Mouse (Mus musculus) heart, embryonic 12.5 days (tissue): ENCODE data around the gene Tmem44. TPM values are rescaled to one million over a fixed set of nuclear protein-coding genes. Genes with fewer than 3 reads are reported as not detected.
"Not testable (repeated sequence)": the region's sequence is repeated elsewhere in the genome, so short reads cannot be mapped to it uniquely, and the experiment has no call there.

Experiments used
- ATAC-seq: fragments of 200-750 bp; cut with Nextera tagmentation; 2 replicates; pipeline ENCODE4 v1.8.0; 2017; ENCODE audit warnings: moderate TSS enrichment, moderate library complexity; ENCODE audit not compliant: insufficient number of reproducible peaks, low FRiP score
- H3K27ac ChIP-seq: fragments of 300-500 bp; sonication (generic); 2 replicates; pipeline ENCODE4 v1.5.1; 2016; ENCODE audit warnings: mild to moderate bottlenecking, moderate library complexity; ENCODE audit not compliant: poor library complexity, severe bottlenecking
- H3K27me3 ChIP-seq: fragments of 300-500 bp; sonication (generic); replicated peaks from 2 replicates; pipeline ENCODE4 v1.6.1; 2016; ENCODE audit warnings: mild to moderate bottlenecking, moderate library complexity
- H3K36me3 ChIP-seq: fragments of 300-500 bp; sonication (generic); 2 replicates; pipeline ENCODE4 v1.6.1; 2016; ENCODE audit warnings: mild to moderate bottlenecking, moderate library complexity
- H3K4me1 ChIP-seq: fragments of 300-500 bp; sonication (generic); replicated peaks from 2 replicates; pipeline ENCODE4 v1.6.1; 2016; ENCODE audit warnings: mild to moderate bottlenecking
- H3K4me2 ChIP-seq: fragments of 300-500 bp; sonication (generic); 2 replicates; pipeline ENCODE4 v1.6.1; 2016; ENCODE audit warnings: mild to moderate bottlenecking, moderate library complexity
- H3K4me3 ChIP-seq: fragments of 300-500 bp; sonication (generic); 2 replicates; pipeline ENCODE4 v1.5.1; 2016; ENCODE audit warnings: mild to moderate bottlenecking
- H3K9ac ChIP-seq: fragments of 300-500 bp; sonication (generic); 2 replicates; pipeline ENCODE4 v1.6.1; 2016; ENCODE audit warnings: mild to moderate bottlenecking, moderate library complexity
- H3K9me3 ChIP-seq: fragments of 300-500 bp; sonication (generic); replicated peaks from 2 replicates; pipeline ENCODE4 v1.6.1; 2016; ENCODE audit warnings: mild to moderate bottlenecking, moderate library complexity
- WGBS: fragments of 180-500 bp; shearing (Covaris S2); methylation state at CpG from one replicate; pipeline ENCODE4 v1.1.7; 2016; 5-methylcytosine and 5-hydroxymethylcytosine counted together
- polyA plus RNA-seq: library from polyadenylated mRNA; unstranded; fragments of >200 nt; fragmentation: Nextera tagmentation; extraction: Ambion mirVana; gene quantifications from 2 replicates; pipeline ENCODE4 v1.2.1, GENCODE M21; 2016

The Tmem44 gene
- polyA plus RNA-seq, 1 experiment from 2014 or later: 23.8 TPM

DNA sequence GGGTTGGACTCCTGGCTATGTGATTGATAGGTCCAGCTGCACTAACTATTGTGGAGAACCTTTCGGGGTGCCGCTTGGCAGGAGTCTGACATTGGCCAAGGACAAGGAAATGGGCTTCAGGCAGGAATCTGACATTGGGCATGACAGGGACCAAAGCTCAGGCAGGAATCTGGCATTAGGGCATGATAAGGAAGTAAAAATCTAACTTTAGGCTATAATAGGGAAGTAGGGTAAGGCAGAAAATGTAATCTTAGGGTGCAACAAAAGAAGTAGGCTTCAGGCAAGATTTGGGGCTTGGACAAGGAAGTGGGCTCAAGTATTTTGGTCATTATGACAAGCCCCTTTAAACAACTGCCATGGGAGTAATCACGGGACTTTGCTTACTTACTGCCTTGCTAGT, 85.9 kb downstream of the Tmem44 start:
- H3K27ac ChIP-seq, H3K9me3 ChIP-seq, H3K27me3 ChIP-seq, H3K4me1 ChIP-seq, ATAC-seq, H3K4me2 ChIP-seq, H3K9ac ChIP-seq, H3K36me3 ChIP-seq, H3K4me3 ChIP-seq: not testable (repeated sequence)
- WGBS: 82% methylated on average over 3 of the region's 3 CpGs

Other genes with a start within 250 kb of the Tmem44 start
- gene Gp5, start 240.1 kb downstream of the Tmem44 start, polyA plus RNA-seq: 2.7 and 4.8 TPM in 2 replicates
- gene Atp13a3, start 144.9 kb downstream of the Tmem44 start, polyA plus RNA-seq: 17.6 and 17.8 TPM in 2 replicates
- gene Lsg1, start 36.8 kb upstream of the Tmem44 start, polyA plus RNA-seq: 42.9 and 48.1 TPM in 2 replicates
- gene Fam43a, start 48.9 kb upstream of the Tmem44 start, polyA plus RNA-seq: 14.5 and 15.4 TPM in 2 replicates